Mouse (Mus musculus): Measurements from ENCODE around the gene Nptn. TPM values are rescaled to one million over a fixed set of nuclear protein-coding genes. Genes with fewer than 3 reads are reported as not detected.

Gene Nptn
- polyA plus RNA-seq, 1 experiment from 2014 or later: 169 TPM

- Histone ChIP-seq H3K27me3 (ENCODE audit: insufficient read depth, low read length) (no peaks in the 10 kb centered on the region), H3K36me3 (ENCODE audit: insufficient read depth, low read length) (no peaks in the 10 kb centered on the region), H3K9me3 (replicated peaks; ENCODE audit: low read length) (no peaks in the 10 kb centered on the region), H3K27ac (no peak overlapping the region), H3K4me3 (replicated peaks; ENCODE audit: low read depth, low read length) (no peak overlapping the region), H3K4me1 (replicated peaks; ENCODE audit: insufficient read depth, low read length) (no peaks in the 10 kb centered on the region), H3K9ac (ENCODE audit: low read depth, low read length) (no peak overlapping the region), H3K4me2 (ENCODE audit: low read length) (no peak overlapping the region)
- no peak for ATAC-seq (replicated peaks; ENCODE audit: low FRiP score, low read depth)
- no peak for DNase-seq (ENCODE audit: low spot score)
- WGBS: 95% methylated on average over 1 of the region's 1 CpGs
- no peak for TF ChIP-seq CTCF (IDR thresholded peaks at IDR 0.05; ENCODE audit: low read depth)
These were observed 13.3 kb downstream of the Nptn start for GRCm38 (mm10) chr9:58595313-58595712.

- peak overlapping the region; percentile 28; the same call in 1 of the 2 replicates for H3K27ac ChIP-seq
- no peak for TF ChIP-seq CTCF (IDR thresholded peaks at IDR 0.05; ENCODE audit: low read depth)
These were observed 31.8 kb downstream of the Nptn start for GRCm38 (mm10) chr9:58613790-58614189.

GRCm38 (mm10) chr9:58615064-58615938 is 33.3 kb downstream of the Nptn start:
- Histone ChIP-seq H3K4me2 (ENCODE audit: low read length) (no peak overlapping the region), H3K4me1 (replicated peaks; ENCODE audit: insufficient read depth, low read length) (0 out of 2 replicates have a peak, but pooled peaks cover 3% of the 10 kb centered on the region), H3K9ac (ENCODE audit: low read depth, low read length) (no peak overlapping the region), H3K27me3 (ENCODE audit: insufficient read depth, low read length) (no peaks in the 10 kb centered on the region), H3K9me3 (replicated peaks; ENCODE audit: low read length) (no peaks in the 10 kb centered on the region), H3K4me3 (replicated peaks; ENCODE audit: low read depth, low read length) (no peak overlapping the region), H3K27ac (no peak overlapping the region), H3K36me3 (ENCODE audit: insufficient read depth, low read length) (no peaks in the 10 kb centered on the region)
- DNase-seq (ENCODE audit: low spot score) (no peak), ATAC-seq (replicated peaks; ENCODE audit: low FRiP score, low read depth) (no peak)
- WGBS: 73% methylated on average over 3 of the region's 3 CpGs
- peak; percentile 40 for TF ChIP-seq CTCF (IDR thresholded peaks at IDR 0.05; ENCODE audit: low read depth)

More at GRCm38 (mm10) chr9:58613790-58614189, 31.8 kb downstream of the Nptn start:
- WGBS: 87% methylated on average over 1 of the region's 1 CpGs
- DNase-seq (ENCODE audit: low spot score) (no peak), ATAC-seq (replicated peaks; ENCODE audit: low FRiP score, low read depth) (no peak)
- H3K9ac ChIP-seq (ENCODE audit: low read depth, low read length): no peak overlapping the region
- H3K36me3 ChIP-seq (ENCODE audit: insufficient read depth, low read length): no peaks in the 10 kb centered on the region
- H3K27me3 ChIP-seq (ENCODE audit: insufficient read depth, low read length): no peaks in the 10 kb centered on the region
- H3K4me1 ChIP-seq (replicated peaks; ENCODE audit: insufficient read depth, low read length): 0 out of 2 replicates have a peak, but pooled peaks cover 3% of the 10 kb centered on the region
- H3K9me3 ChIP-seq (replicated peaks; ENCODE audit: low read length): no peaks in the 10 kb centered on the region
- no peak overlapping the region for H3K4me3 ChIP-seq (replicated peaks; ENCODE audit: low read depth, low read length)
- no peak overlapping the region for H3K4me2 ChIP-seq (ENCODE audit: low read length)

GRCm38 (mm10) chr9:58623009-58623408 is 41.0 kb downstream of the Nptn start:
- Histone ChIP-seq H3K4me1 (replicated peaks; ENCODE audit: insufficient read depth, low read length) (no peaks in the 10 kb centered on the region; the same call in 1 of the 2 replicates), H3K27ac (peak overlapping the region; percentile 62), H3K9ac (ENCODE audit: low read depth, low read length) (no peak overlapping the region), H3K36me3 (ENCODE audit: insufficient read depth, low read length) (0 out of 2 replicates have a peak, but pooled peaks cover 5% of the 10 kb centered on the region), H3K4me2 (ENCODE audit: low read length) (no peak overlapping the region; the same call in 1 of the 2 replicates), H3K4me3 (replicated peaks; ENCODE audit: low read depth, low read length) (no peak overlapping the region), H3K27me3 (ENCODE audit: insufficient read depth, low read length) (no peaks in the 10 kb centered on the region), H3K9me3 (replicated peaks; ENCODE audit: low read length) (no peaks in the 10 kb centered on the region)
- ATAC-seq (replicated peaks; ENCODE audit: low FRiP score, low read depth) (no peak), DNase-seq (ENCODE audit: low spot score) (peak; percentile 81)
- TF ChIP-seq CTCF (IDR thresholded peaks at IDR 0.05; ENCODE audit: low read depth): no peak
- WGBS: 55% methylated on average over 1 of the region's 1 CpGs

- 77% methylated on average over 2 of the region's 2 CpGs for WGBS
- H3K4me1 ChIP-seq (replicated peaks; ENCODE audit: insufficient read depth, low read length): no peaks in the 10 kb centered on the region; the same call in 1 of the 2 replicates
- H3K9me3 ChIP-seq (replicated peaks; ENCODE audit: low read length): no peaks in the 10 kb centered on the region
- 0 out of 2 replicates have a peak, but pooled peaks cover 11% of the 10 kb centered on the region for H3K36me3 ChIP-seq (ENCODE audit: insufficient read depth, low read length)
- no peaks in the 10 kb centered on the region for H3K27me3 ChIP-seq (ENCODE audit: insufficient read depth, low read length)
- no peak overlapping the region for H3K4me3 ChIP-seq (replicated peaks; ENCODE audit: low read depth, low read length)
- H3K9ac ChIP-seq (ENCODE audit: low read depth, low read length): no peak overlapping the region
- DNase-seq (ENCODE audit: low spot score) (no peak), ATAC-seq (replicated peaks; ENCODE audit: low FRiP score, low read depth) (no peak)
- TF ChIP-seq CTCF (IDR thresholded peaks at IDR 0.05; ENCODE audit: low read depth): no peak
- no peak overlapping the region for H3K4me2 ChIP-seq (ENCODE audit: low read length)
- H3K27ac ChIP-seq: no peak overlapping the region
These were observed 45.2 kb downstream of the Nptn start for GRCm38 (mm10) chr9:58627197-58627596.

- WGBS: 77% methylated on average over 2 of the region's 2 CpGs
- H3K4me3 ChIP-seq (replicated peaks; ENCODE audit: low read depth, low read length): no peak overlapping the region
These were observed 48.4 kb downstream of the Nptn start for GRCm38 (mm10) chr9:58630441-58630840.

More at GRCm38 (mm10) chr9:58630441-58630840, 48.4 kb downstream of the Nptn start:
- TF ChIP-seq CTCF (IDR thresholded peaks at IDR 0.05; ENCODE audit: low read depth): no peak
- ATAC-seq (replicated peaks; ENCODE audit: low FRiP score, low read depth) (no peak), DNase-seq (ENCODE audit: low spot score) (no peak)
- H3K4me2 ChIP-seq (ENCODE audit: low read length): no peak overlapping the region
- no peak overlapping the region for H3K27ac ChIP-seq
- no peaks in the 10 kb centered on the region for H3K4me1 ChIP-seq (replicated peaks; ENCODE audit: insufficient read depth, low read length)
- H3K36me3 ChIP-seq (ENCODE audit: insufficient read depth, low read length): 0 out of 2 replicates have a peak, but pooled peaks cover 11% of the 10 kb centered on the region
- no peaks in the 10 kb centered on the region for H3K9me3 ChIP-seq (replicated peaks; ENCODE audit: low read length)
- no peaks in the 10 kb centered on the region for H3K27me3 ChIP-seq (ENCODE audit: insufficient read depth, low read length)
- H3K9ac ChIP-seq (ENCODE audit: low read depth, low read length): no peak overlapping the region

Measured in kidney, postnatal 0 days (tissue).